Mouse (Mus musculus) intestine, embryonic 15.5 days (tissue): ENCODE data around the gene Bfar. TPM values are rescaled to one million over a fixed set of nuclear protein-coding genes. Genes with fewer than 3 reads are reported as not detected.
"Not testable (repeated sequence)": the region's sequence is repeated elsewhere in the genome, so short reads cannot be mapped to it uniquely, and the experiment has no call there.

Source experiments
- ATAC-seq: fragments of 200-750 bp; cut with Nextera tagmentation; 2 replicates; pipeline ENCODE4 v1.8.0; 2017; ENCODE audit warnings: moderate TSS enrichment, moderate library complexity
- H3K27ac ChIP-seq: fragments of 300-500 bp; sonication (generic); 2 replicates; pipeline ENCODE4 v1.5.1; 2015; ENCODE audit warnings: mild to moderate bottlenecking, inconsistent platforms
- H3K27me3 ChIP-seq: fragments of 300-500 bp; sonication (generic); replicated peaks from 2 replicates; pipeline ENCODE4 v1.6.1; 2015; ENCODE audit warnings: inconsistent platforms
- H3K36me3 ChIP-seq: fragments of 300-500 bp; sonication (generic); 2 replicates; pipeline ENCODE4 v1.6.1; 2015; ENCODE audit warnings: inconsistent platforms
- H3K4me1 ChIP-seq: fragments of 300-500 bp; sonication (generic); replicated peaks from 2 replicates; pipeline ENCODE4 v1.6.1; 2015; ENCODE audit warnings: inconsistent platforms
- H3K4me2 ChIP-seq: fragments of 300-500 bp; sonication (generic); replicated peaks from 2 replicates; pipeline ENCODE4 v1.6.1; 2015; ENCODE audit warnings: mild to moderate bottlenecking, inconsistent platforms
- H3K4me3 ChIP-seq: fragments of 300-500 bp; sonication (generic); replicated peaks from 2 replicates; pipeline ENCODE4 v1.5.1; 2015; ENCODE audit warnings: inconsistent platforms
- H3K9ac ChIP-seq: fragments of 300-500 bp; sonication (generic); 2 replicates; pipeline ENCODE4 v1.6.1; 2015; ENCODE audit warnings: inconsistent platforms
- H3K9me3 ChIP-seq: fragments of 300-500 bp; sonication (generic); 2 replicates; pipeline ENCODE4 v1.6.1; 2016; ENCODE audit warnings: inconsistent platforms
- WGBS: fragments of 180-500 bp; shearing (Covaris S2); methylation state at CpG from one replicate; pipeline ENCODE4 v1.1.7; 2015; 5-methylcytosine and 5-hydroxymethylcytosine counted together
- polyA plus RNA-seq: library from polyadenylated mRNA; unstranded; fragments of >200 nt; fragmentation: Nextera tagmentation; extraction: Ambion mirVana; gene quantifications from 2 replicates; pipeline ENCODE4 v1.2.1, GENCODE M21; 2015

The Bfar gene
- 38.1 and 38.7 TPM in 2 replicates for polyA plus RNA-seq

DNA sequence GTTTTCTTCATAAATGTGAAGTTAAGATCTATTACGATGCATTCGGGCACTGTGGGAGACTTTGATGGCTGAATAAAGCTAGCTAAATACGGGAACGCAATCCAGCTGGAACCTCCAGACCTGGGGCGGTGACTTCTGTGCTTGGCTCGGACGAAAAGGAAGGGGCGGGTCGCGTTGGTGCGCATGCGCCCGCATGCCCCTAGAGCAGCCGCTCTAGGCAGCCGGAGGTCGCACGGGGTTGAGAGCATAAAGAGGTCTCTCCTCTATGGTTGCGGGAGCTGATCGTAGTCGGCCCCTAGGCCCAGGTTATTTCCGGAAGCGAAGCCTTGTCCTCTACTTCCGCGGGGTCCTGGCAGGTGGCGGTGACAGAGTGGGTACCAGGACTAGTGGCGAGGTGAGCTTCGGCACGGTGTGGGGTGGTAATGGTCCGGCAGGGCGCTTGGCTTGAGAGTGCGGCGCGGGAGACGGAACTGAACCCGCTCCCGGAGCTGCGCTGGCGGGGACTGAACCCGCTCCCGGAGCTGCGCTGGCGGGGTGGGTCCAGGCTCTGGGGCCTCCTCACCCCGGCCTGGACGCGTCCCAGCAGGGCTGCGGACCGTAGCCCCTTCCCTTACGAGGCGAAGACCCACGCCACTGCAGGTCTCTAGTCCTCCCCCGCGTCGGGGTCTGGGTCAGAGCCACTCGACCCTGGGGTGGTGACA lies at the start of gene Bfar, which contains the start of gene 3110001I22Rik:
TSS of gene Bfar (plus strand) at position 174 of the 701 bp plus-strand sequence.
TSS of gene 3110001I22Rik (plus strand) at position 245 of the 701 bp plus-strand sequence.
- peak within 1 kb of the TSS; percentile 86 for H3K9ac ChIP-seq
- H3K9me3 ChIP-seq, result no peaks in the 10 kb centered on the region
- H3K4me3 ChIP-seq, result peak within 1 kb of the TSS; percentile 87
- under 1% methylated on average over 54 of the region's 54 CpGs for WGBS
- ATAC-seq, result peak; percentile 92
- peak within 1 kb of the TSS; percentile 60 for H3K4me2 ChIP-seq
- peaks cover 7% of the 10 kb centered on the region; the same call in 1 of the 2 replicates for H3K4me1 ChIP-seq
- no peaks in the 10 kb centered on the region for H3K27me3 ChIP-seq
- H3K27ac ChIP-seq, result peak within 1 kb of the TSS; percentile 81
- H3K36me3 ChIP-seq, result peaks cover 7% of the 10 kb centered on the region; the same call in 1 of the 2 replicates

DNA sequence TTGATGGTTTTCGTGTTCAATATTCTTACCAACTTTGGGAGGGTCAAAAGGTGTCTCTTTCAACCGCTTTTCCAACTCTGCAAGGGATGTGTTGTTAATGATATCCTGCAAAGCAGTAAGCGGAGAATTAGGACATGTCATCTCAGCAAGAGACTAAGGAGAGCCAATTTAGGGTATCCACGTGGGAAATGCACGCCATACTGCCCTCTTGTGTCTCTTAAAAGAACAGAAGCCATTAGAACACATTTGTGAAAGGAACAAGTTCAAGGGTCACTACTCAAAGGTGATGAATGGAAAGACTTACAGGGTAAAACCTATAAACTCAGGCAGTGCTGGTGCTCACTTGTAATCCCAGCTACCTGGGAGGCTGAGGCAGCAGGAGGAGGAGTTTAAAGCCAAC lies 43.3 kb upstream of the Bfar start:
- no peaks in the 10 kb centered on the region for H3K4me1 ChIP-seq
- 0 out of 2 replicates have a peak, but pooled peaks cover 3% of the 10 kb centered on the region for H3K36me3 ChIP-seq
- H3K4me2 ChIP-seq, result no peak overlapping the region
- H3K9me3 ChIP-seq, result no peaks in the 10 kb centered on the region
- H3K27me3 ChIP-seq, result no peaks in the 10 kb centered on the region
- no peak overlapping the region for H3K27ac ChIP-seq
- no peak overlapping the region for H3K4me3 ChIP-seq
- WGBS, result 52% methylated on average over 5 of the region's 5 CpGs
- no peak overlapping the region for H3K9ac ChIP-seq
- no peak for ATAC-seq

GRCm38 (mm10) chr16:13638198-13638597 lies 33.5 kb upstream of the Bfar start:
- not testable (repeated sequence) for H3K4me3 ChIP-seq, ATAC-seq, H3K9ac ChIP-seq, H3K36me3 ChIP-seq, H3K4me2 ChIP-seq, H3K27me3 ChIP-seq, H3K4me1 ChIP-seq, H3K9me3 ChIP-seq, H3K27ac ChIP-seq
- 62% methylated on average over 2 of the region's 2 CpGs for WGBS

DNA sequence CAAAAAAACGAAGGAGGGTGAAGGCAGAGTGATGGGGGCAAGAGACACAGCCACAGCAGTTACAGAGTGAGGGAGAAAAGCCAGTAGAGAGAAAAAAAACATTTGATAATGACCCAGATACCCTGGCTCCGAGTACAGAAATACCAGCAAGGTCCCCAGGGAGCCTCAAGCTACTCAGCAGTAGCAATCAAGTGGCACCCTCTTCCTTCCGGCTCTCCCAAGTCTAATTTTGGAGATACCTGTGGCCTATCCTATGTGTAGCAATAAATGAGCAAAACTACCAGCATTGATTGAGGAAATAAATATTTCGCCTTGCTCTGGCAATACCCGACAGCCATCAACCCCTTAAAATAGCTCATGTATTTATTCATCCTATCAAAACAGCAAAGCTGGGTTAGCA lies 32.1 kb upstream of the Bfar start:
- H3K4me3 ChIP-seq, result no peak overlapping the region
- H3K4me1 ChIP-seq, result no peaks in the 10 kb centered on the region
- 82% methylated on average over 5 of the region's 5 CpGs for WGBS
- H3K27ac ChIP-seq, result no peak overlapping the region
- H3K27me3 ChIP-seq, result no peaks in the 10 kb centered on the region
- H3K36me3 ChIP-seq, result peaks cover 3% of the 10 kb centered on the region; the same call in 1 of the 2 replicates
- ATAC-seq, result no peak
- no peaks in the 10 kb centered on the region for H3K9me3 ChIP-seq
- no peak overlapping the region for H3K4me2 ChIP-seq
- no peak overlapping the region for H3K9ac ChIP-seq

DNA sequence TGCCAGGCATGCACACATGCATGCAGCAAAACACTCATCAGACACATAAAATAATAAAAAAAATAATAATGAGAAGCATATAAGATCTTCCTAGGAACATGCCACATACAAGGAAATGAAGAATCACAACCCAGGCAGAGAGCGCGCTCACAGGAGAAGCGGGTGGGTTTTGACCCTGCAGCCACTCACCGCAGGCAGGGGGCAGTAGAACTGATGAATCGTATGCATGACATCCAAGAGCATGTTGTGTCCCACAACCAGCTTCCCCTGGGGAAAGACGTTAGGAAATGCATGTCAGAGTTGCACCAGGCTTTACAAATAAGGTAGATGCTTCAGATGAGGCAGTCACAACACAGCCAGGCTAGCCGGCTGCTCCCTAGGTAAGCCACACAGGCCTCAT lies 31.6 kb upstream of the Bfar start:
- no peak overlapping the region for H3K4me2 ChIP-seq
- H3K27ac ChIP-seq, result no peak overlapping the region
- ATAC-seq, result no peak
- no peak overlapping the region for H3K4me3 ChIP-seq
- peaks cover 2% of the 10 kb centered on the region; the same call in 1 of the 2 replicates for H3K36me3 ChIP-seq
- 80% methylated on average over 7 of the region's 7 CpGs for WGBS
- H3K9ac ChIP-seq, result no peak overlapping the region
- H3K9me3 ChIP-seq, result no peaks in the 10 kb centered on the region
- H3K4me1 ChIP-seq, result no peaks in the 10 kb centered on the region
- no peaks in the 10 kb centered on the region for H3K27me3 ChIP-seq

DNA sequence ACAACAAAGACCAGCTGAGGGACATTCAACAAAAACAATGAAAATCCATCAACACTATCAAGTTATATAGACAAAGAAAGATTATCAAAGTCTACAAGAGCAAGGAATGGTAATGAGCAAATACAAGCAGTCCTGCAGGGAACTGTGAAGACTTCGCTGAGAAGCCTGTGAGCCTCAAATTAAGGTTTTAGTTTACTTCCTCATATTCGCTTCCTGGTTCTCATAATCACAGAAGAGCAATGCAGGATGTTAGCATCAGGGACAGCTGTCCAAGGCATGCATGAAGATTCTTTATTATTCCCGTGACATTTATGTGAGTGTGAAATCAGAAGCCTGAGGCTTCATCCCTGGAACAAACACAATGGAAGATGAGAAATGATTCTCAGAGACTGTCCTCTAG lies 27.2 kb upstream of the Bfar start:
- H3K9ac ChIP-seq, result no peak overlapping the region
- no peak overlapping the region for H3K27ac ChIP-seq
- H3K9me3 ChIP-seq, result no peaks in the 10 kb centered on the region
- H3K36me3 ChIP-seq, result 0 out of 2 replicates have a peak, but pooled peaks cover 3% of the 10 kb centered on the region
- H3K4me1 ChIP-seq, result no peaks in the 10 kb centered on the region
- ATAC-seq, result no peak
- no peak overlapping the region for H3K4me3 ChIP-seq
- H3K4me2 ChIP-seq, result no peak overlapping the region
- H3K27me3 ChIP-seq, result no peaks in the 10 kb centered on the region
- WGBS, result 77% methylated on average over 3 of the region's 3 CpGs

GRCm38 (mm10) chr16:13645930-13646329 lies 25.7 kb upstream of the Bfar start:
- ATAC-seq, result no peak
- Histone ChIP-seq H3K27me3 (no peaks in the 10 kb centered on the region), H3K9me3 (no peaks in the 10 kb centered on the region), H3K4me2 (no peak overlapping the region), H3K9ac (no peak overlapping the region), H3K36me3 (peaks cover 6% of the 10 kb centered on the region; the same call in 1 of the 2 replicates), H3K27ac (no peak overlapping the region), H3K4me3 (no peak overlapping the region), H3K4me1 (no peaks in the 10 kb centered on the region)
- WGBS, result 78% methylated on average over 4 of the region's 4 CpGs

GRCm38 (mm10) chr16:13658886-13659285 lies 12.8 kb upstream of the Bfar start:
- H3K4me2 ChIP-seq, result no peak overlapping the region
- no peak overlapping the region for H3K27ac ChIP-seq
- no peaks in the 10 kb centered on the region for H3K4me1 ChIP-seq
- WGBS, result 78% methylated on average over 3 of the region's 3 CpGs
- H3K9ac ChIP-seq, result no peak overlapping the region
- H3K36me3 ChIP-seq, result peaks cover 6% of the 10 kb centered on the region; the same call in 1 of the 2 replicates
- ATAC-seq, result no peak
- H3K27me3 ChIP-seq, result no peaks in the 10 kb centered on the region
- no peak overlapping the region for H3K4me3 ChIP-seq
- H3K9me3 ChIP-seq, result no peaks in the 10 kb centered on the region

- 94% methylated on average over 9 of the region's 9 CpGs for WGBS
- H3K4me3 ChIP-seq, result no peak overlapping the region
- no peak for ATAC-seq
- no peak overlapping the region for H3K9ac ChIP-seq
- no peak overlapping the region for H3K27ac ChIP-seq
- no peak overlapping the region for H3K4me2 ChIP-seq
- H3K36me3 ChIP-seq, result peaks cover 10% of the 10 kb centered on the region; the same call in 1 of the 2 replicates
- H3K27me3 ChIP-seq, result no peaks in the 10 kb centered on the region
- no peaks in the 10 kb centered on the region for H3K9me3 ChIP-seq
- no peaks in the 10 kb centered on the region for H3K4me1 ChIP-seq
Observed at GRCm38 (mm10) chr16:13660736-13661135, 10.9 kb upstream of the Bfar start.

DNA sequence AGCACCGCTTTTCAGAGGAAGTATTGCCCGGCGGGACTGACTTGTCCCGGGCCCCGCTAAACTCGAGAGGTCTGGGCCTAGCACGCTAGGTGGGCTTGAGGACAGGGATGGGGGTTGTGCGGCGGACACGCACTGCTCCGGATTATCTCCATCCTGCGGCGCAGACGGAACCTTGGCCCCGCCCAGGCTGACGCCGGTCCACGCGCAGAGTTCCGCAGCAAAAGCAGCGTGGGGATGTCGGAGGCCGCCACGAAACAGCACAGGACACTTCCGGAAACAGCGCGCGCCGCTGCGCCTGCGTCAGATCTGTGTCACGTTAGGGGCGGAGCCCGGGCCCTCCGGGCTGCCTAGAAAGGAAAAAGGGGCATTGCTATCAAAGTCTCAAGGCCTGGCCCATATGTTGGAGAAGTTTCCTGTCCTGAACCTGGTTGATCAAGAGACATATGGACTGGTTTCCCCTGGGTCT lies 3.7 kb upstream of the Bfar start, which contains the start of gene Parn:
TSS of gene Parn (minus strand) at position 293 of the 466 bp plus-strand sequence.
- no peaks in the 10 kb centered on the region for H3K27me3 ChIP-seq
- H3K9ac ChIP-seq, result peak within 1 kb of the TSS; percentile 76
- WGBS, result under 1% methylated on average over 35 of the region's 35 CpGs
- peak; percentile 89 for ATAC-seq
- peak within 1 kb of the TSS; percentile 81 for H3K4me3 ChIP-seq
- peaks cover 8% of the 10 kb centered on the region; the same call in 1 of the 2 replicates for H3K4me1 ChIP-seq
- H3K27ac ChIP-seq, result peak within 1 kb of the TSS; percentile 58
- peak within 1 kb of the TSS; percentile 78 for H3K4me2 ChIP-seq
- H3K36me3 ChIP-seq, result peaks cover 3% of the 10 kb centered on the region; the same call in 1 of the 2 replicates
- no peaks in the 10 kb centered on the region for H3K9me3 ChIP-seq

DNA sequence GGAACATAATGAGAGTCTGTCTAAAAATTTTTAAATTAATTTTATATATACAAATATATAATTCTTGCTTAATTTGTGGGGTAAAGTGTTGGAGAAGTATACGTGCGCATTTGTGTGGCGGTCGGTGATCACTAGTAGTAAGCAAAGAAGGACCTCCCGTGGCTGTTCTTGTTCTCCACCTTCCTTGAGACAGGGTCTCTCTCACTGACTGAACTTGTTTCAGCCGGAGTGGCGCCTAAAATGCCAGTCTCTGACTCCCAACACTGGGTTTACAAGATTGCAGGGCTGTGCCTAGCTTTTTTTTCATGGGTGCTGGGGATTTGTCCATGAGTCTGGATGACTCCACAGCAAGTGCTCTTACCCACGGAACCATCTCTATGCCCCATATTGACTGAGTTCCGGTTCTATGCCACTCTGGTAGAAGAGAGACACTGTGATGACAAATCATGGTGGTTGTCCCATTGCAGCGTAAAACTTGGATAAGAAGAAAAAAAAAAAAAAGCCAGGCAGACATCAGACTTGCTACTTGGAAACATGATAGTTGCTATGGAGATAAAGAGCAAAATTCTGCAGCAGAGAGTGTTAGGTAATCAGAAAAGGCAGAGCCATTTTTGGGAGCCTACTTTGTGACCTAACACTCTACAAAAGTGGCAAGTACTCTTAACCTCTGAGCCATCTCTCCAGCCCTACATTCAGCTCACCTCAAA lies 3.1 kb upstream of the Bfar start:
- Histone ChIP-seq H3K9ac (no peak overlapping the region), H3K4me3 (peak overlapping the region; percentile 81; the same call in 1 of the 2 replicates), H3K36me3 (peaks cover 3% of the 10 kb centered on the region; the same call in 1 of the 2 replicates), H3K4me1 (peaks cover 8% of the 10 kb centered on the region; the same call in 1 of the 2 replicates), H3K9me3 (no peaks in the 10 kb centered on the region), H3K27me3 (no peaks in the 10 kb centered on the region), H3K27ac (peak overlapping the region; percentile 58; the same call in 1 of the 2 replicates), H3K4me2 (peak overlapping the region; percentile 78)
- no peak for ATAC-seq
- WGBS, result 83% methylated on average over 10 of the region's 10 CpGs

- 91% methylated on average over 1 of the region's 1 CpGs for WGBS
- Histone ChIP-seq H3K27ac (no peak overlapping the region), H3K4me2 (no peak overlapping the region), H3K4me1 (peaks cover 8% of the 10 kb centered on the region; the same call in 1 of the 2 replicates), H3K27me3 (no peaks in the 10 kb centered on the region), H3K9me3 (no peaks in the 10 kb centered on the region), H3K36me3 (peaks cover 2% of the 10 kb centered on the region; the same call in 1 of the 2 replicates), H3K9ac (no peak overlapping the region), H3K4me3 (no peak overlapping the region)
- ATAC-seq, result no peak
Observed at GRCm38 (mm10) chr16:13669282-13669681, 2.4 kb upstream of the Bfar start.
